Mouse (Mus musculus): ENCODE data around the gene Ccnt1. TPM values are rescaled to one million over a fixed set of nuclear protein-coding genes. Genes with fewer than 3 reads are reported as not detected.
"Not testable (repeated sequence)": the region's sequence is repeated elsewhere in the genome, so short reads cannot be mapped to it uniquely, and the experiment has no call there.

The Ccnt1 gene
- total RNA-seq, 2 experiments from 2014 or later: 45.5 to 45.9 TPM

GRCm38 (mm10) chr15:98514845-98515244 is 55.9 kb downstream of the Ccnt1 start:
- intact Hi-C loops (cut with DNase I): loop anchor here (5.0 kb wide), 1 partner anchor 102 kb away; no protein-coding TSS in a partner anchor
- not testable (repeated sequence) for DNase-seq (ENCODE audit: low spot score in 2 of 2)

GRCm38 (mm10) chr15:98514146-98514545 is 56.6 kb downstream of the Ccnt1 start:
- no peak for DNase-seq (ENCODE audit: low spot score in 2 of 2)
- intact Hi-C loops (cut with DNase I): loop anchor here (5.0 kb wide), 1 partner anchor 103 kb away; no protein-coding TSS in a partner anchor

DNA sequence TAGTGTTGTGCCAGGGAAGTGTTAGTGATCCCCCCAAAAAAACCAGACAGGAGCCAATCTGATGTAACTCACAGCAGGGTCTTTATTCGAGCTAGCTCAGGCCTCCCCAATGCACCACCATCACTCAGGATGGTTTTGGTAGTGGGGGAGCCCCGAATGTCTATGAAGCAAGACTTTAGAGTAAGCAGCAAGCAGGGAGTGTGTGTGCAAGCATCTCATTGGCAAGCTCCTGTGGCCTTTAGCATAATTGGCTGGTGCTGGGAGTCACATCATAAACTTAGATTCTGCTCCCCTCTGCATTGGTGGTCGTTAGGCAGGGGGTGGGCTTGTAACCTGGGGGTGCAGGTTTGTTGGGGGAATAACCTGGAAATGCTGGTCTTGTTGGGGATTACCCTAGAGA is 57.0 kb downstream of the Ccnt1 start:
- intact Hi-C loops (cut with DNase I): loop anchor here (5.0 kb wide), 1 partner anchor 104 kb away; no protein-coding TSS in a partner anchor
- DNase-seq (ENCODE audit: low spot score in 2 of 2): not testable (repeated sequence)

GRCm38 (mm10) chr15:98512799-98513321 is 57.9 kb downstream of the Ccnt1 start:
- peak; percentile 43 to 73 for DNase-seq (ENCODE audit: low spot score in 2 of 2)
- intact Hi-C loops (cut with DNase I): loop anchor here (5.0 kb wide), 1 partner anchor 104 kb away; no protein-coding TSS in a partner anchor

GRCm38 (mm10) chr15:98512232-98512631 is 58.5 kb downstream of the Ccnt1 start:
- no peak for DNase-seq (ENCODE audit: low spot score in 2 of 2)
- intact Hi-C loops (cut with DNase I): loop anchor here (5.0 kb wide), 1 partner anchor 105 kb away; no protein-coding TSS in a partner anchor

DNA sequence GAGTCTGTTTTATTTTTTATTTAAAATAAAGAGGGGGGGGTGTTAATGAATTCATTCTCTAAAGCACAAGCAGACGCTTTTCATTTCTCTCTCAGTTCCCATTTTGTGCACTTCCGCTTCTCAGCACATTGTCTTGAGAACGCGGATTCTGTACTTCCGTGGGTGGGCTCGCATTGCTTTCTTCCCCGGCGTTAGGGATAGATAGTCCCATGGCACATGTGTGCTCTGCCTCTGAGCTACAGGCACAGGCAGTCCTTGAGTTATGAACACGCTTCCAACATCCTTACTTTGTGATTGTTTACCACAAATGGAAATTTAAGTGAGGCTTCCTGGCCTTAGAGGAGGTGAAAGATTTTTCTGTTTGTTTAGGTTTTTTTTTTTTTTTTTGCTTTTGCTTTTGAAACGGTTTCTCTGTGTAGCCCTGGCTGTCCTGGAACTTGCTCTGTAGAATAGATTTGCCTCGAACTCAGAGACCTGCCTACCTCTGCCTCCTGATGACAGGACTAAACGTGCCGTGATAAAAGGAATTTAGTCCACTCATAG is 59.3 kb downstream of the Ccnt1 start:
- intact Hi-C loops (cut with DNase I): loop anchor here (5.0 kb wide), 1 partner anchor 106 kb away; no protein-coding TSS in a partner anchor
- no peak for DNase-seq (ENCODE audit: low spot score in 2 of 2)

GRCm38 (mm10) chr15:98510438-98511385 is 60.0 kb downstream of the Ccnt1 start:
- intact Hi-C loops (cut with DNase I): loop anchor here (5.0 kb wide), 1 partner anchor 107 kb away; no protein-coding TSS in a partner anchor
- peak in 1 of 2 experiments; percentile 66 for DNase-seq (ENCODE audit: low spot score in 2 of 2)

GRCm38 (mm10) chr15:98509387-98509786 is 61.3 kb downstream of the Ccnt1 start:
- no peak for DNase-seq (ENCODE audit: low spot score in 2 of 2)
- intact Hi-C loops (cut with DNase I): loop anchor here (10.0 kb wide), 1 partner anchor 415 kb away; the partner anchor contains the start of genes Pfkm and Senp1

- intact Hi-C loops (cut with DNase I): loop anchor here (10.0 kb wide), 1 partner anchor 413 kb away; the partner anchor contains the start of genes Pfkm and Senp1
- no peak for DNase-seq (ENCODE audit: low spot score in 2 of 2)
Measured at GRCm38 (mm10) chr15:98507321-98507720, 63.4 kb downstream of the Ccnt1 start.

- no peak for DNase-seq (ENCODE audit: low spot score in 2 of 2)
- intact Hi-C loops (cut with DNase I): loop anchor here (10.0 kb wide), 1 partner anchor 412 kb away; the partner anchor contains the start of genes Pfkm and Senp1
Measured at GRCm38 (mm10) chr15:98506253-98506957, 64.3 kb downstream of the Ccnt1 start.

DNA sequence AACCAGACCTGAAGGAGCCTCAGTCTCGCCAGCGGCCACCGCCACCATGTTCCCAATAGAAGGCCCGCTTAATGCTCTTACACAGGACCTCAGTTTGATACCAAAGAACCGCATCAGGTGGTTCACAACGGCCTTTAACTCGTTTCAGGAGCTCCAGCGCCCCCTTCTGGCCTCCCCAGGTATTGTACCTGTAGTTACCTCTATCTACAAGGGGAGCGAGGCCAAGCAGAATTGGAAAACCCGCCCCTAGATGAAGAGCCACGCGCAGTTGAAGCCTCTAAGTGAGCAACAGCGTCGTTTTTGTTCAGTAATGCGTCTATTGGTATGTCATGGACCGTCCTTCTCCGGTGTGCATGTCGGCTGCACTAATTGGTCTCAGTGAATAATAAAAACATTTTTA is 66.2 kb downstream of the Ccnt1 start:
- intact Hi-C loops (cut with DNase I): loop anchor here (10.0 kb wide), 1 partner anchor 410 kb away; the partner anchor contains the start of genes Pfkm and Senp1
- DNase-seq (ENCODE audit: low spot score in 2 of 2): peak; percentile 56 to 61

- intact Hi-C loops (cut with DNase I): loop anchor here (10.0 kb wide), 1 partner anchor 409 kb away; the partner anchor contains the start of genes Pfkm and Senp1
- DNase-seq (ENCODE audit: low spot score in 2 of 2): no peak
Measured at GRCm38 (mm10) chr15:98503317-98503716, 67.4 kb downstream of the Ccnt1 start.

DNA sequence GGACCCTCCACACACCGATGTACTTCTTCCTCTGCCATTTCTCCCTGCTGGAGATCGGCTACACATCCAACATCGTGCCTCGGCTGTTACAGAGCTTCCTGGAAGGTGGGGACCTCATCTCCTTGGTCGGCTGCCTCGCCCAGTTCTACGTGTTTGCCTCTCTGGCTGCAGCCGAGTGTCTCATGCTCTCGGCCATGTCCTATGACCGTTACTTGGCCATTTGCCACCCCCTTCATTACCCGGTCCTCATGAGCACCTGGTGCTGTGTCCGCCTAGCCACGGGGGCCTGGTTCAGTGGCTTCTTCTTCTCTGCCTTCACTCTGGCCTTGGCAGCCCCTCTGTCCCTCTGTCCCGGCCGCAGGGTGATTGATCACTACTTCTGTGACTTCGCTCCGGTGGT is 73.1 kb downstream of the Ccnt1 start:
- intact Hi-C loops (cut with DNase I): no loop called here
- no peak for DNase-seq (ENCODE audit: low spot score in 2 of 2)

DNA sequence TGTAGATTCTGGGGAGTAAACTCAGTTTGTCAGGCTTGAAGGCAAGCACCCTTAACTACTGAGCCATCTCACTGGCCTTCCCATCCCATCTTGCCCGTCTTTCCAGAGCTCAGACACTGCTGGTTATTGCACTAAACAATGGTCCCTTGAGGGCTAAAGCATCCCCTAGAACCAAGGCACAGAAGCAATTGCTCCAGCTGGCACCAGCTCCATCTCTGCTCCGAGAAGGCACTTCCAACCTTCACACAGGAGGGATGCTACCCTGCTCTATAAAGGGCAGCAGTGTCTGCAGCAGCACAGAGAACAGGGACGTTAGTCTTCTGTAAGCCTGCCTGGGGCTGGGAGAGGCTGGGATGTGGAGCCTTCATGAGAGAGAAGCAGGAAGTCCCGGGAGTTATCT is 78.6 kb downstream of the Ccnt1 start, which contains the start of gene Olfr279:
Olfr279 (plus strand) TSS at position 301 of the 400 bp plus-strand sequence.
- intact Hi-C loops (cut with DNase I): no loop called here

GRCm38 (mm10) chr15:98491332-98491731 is 79.4 kb downstream of the Ccnt1 start:
- intact Hi-C loops (cut with DNase I): no loop called here
- no peak for DNase-seq (ENCODE audit: low spot score in 2 of 2)

More for the DNA sequence above, 78.6 kb downstream of the Ccnt1 start, which contains the start of gene Olfr279:
- DNase-seq (ENCODE audit: low spot score in 2 of 2): no peak

Measured in left cerebral cortex, postnatal 25 days (tissue).